Mouse (Mus musculus): ENCODE measurements at regions not wholly inside any gene's neighbourhood (a gene's known extent, or its start where the extent isn't known, plus 50 kb on each side); places are given as distances from the start of the nearest gene placed in this dataset.

- TF ChIP-seq POLR2A (IDR thresholded peaks at IDR 0.05; ENCODE audit: borderline replicate concordance, extremely low read depth, insufficient read depth, insufficient read length, poor library complexity, severe bottlenecking) (no peak), CTCF (IDR thresholded peaks at IDR 0.05; ENCODE audit: borderline replicate concordance, extremely low read depth, insufficient read depth, insufficient read length) (no peak)
Observed at GRCm38 (mm10) chrX:11529221-11529620, 201.6 kb downstream of the H2al1j start.
